Mouse (Mus musculus): ENCODE measurements around the gene Mpzl1.
A peak's percentile ranks its signal among the peaks of the same experiment; 100 is the strongest.

Mpzl1 gene

DNA sequence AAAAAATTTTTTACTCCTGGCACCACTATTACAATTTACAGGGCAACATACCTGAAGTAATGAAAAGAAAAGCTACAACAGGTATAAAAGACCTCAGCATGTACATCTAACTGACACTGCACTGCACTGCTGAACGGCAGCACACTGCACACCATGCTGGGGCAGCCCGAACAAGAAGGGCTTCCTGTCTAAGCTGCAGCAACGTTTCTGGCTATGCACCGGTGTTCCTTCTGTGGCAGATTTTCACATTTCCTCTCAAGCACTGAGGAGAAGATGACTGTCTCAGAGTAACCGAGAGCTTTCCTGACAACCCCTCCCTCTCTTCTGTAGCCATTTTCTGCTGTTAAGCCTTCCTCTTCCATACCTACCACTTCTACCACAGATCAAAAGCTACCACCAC, 21.6 kb downstream of the Mpzl1 start:
- DNase-seq: no peak

DNA sequence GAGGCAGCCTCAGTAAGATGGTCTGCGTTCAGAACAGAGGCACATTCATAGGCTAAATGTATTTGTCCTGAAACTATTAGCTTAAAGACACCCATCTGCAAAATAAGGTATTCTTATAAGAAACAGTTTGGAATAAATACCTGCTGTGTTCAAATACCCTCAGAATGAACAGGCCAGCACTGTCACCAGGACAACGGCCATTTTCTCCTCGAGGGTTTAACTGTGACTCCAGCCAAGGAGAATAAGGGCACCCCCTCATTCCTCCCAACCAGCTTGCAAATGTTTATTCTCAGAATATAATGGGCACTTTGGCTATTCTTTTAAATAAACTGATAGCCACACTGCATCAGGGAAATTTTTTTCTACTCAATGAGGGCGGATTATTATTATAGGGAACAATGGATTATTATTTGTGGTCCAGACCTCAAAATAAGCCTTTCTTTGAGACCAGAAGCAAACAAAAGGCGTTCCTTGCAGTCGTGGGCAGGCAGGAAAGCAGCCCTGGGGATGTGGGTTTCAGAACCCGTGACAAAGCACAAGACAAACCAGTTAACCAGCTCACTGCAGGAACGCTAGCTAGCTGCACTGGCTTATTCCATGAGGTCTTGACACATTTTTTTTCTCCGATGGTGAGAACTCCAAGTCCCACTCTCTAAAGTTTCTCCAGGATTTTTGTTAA, 23.9 kb downstream of the Mpzl1 start:
- peak; percentile 56 for DNase-seq

DNA sequence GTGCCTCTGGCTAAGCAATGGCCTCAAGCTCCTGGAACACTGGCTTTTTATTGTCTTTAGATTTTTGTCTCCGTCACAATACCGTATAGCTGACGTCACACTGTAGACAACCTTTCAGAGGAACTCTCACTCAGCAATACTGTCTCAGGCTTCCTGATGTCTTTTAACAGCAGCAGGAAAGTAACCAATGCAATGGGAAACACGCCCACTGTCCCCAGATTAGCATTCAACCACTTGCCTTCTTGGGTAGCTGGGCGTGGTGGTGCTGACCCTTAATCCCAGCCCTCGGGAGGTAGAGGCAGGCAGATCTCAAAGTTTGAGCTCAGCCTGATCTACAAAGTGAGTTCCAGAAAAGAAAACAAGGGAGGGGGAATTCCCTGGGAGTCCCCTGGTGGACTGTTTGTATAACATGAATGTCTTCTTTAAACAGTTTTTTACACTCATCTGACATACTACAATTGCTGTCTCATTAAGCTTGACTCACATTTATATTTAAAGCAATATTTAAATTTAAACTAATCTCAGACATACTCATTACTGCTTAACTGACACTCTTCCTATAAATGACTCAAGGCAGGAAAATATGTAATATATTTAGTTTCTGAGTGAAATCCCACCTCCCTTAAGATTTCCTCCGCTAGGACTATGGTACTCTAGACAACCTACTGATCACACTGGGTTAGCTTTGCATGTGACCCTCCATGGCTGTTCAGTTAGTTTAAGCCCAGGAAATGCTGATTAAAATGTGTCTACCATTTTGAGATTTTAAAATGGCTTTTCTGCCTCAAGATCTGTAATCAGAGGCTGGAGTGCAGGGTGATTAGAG, 24.6 kb downstream of the Mpzl1 start:
- DNase-seq: no peak

- DNase-seq: no peak
Observed at GRCm38 (mm10) chr1:165608904-165609303, 25.4 kb downstream of the Mpzl1 start.

GRCm38 (mm10) chr1:165605774-165606173, 28.6 kb downstream of the Mpzl1 start:
- DNase-seq: no peak

DNA sequence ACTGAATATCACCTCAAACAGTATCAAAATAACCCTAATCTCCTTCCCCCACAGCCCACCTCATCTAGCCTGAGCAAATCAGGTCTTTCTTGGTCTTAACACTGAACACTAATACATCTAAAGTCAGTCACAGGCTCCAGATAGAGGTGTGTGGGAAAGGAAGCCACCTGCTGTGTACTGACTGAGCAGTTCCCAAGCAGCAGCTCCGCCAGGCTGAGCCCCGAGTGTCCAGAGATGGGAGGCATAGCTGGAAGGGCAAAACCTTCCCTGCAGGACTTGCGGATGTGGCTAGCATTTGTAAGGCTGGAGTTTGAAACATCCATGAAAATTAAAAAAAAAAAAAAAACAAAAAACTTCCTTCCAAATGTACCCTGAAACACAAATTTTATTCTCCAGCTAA, 29.2 kb downstream of the Mpzl1 start:
- DNase-seq: no peak

DNA sequence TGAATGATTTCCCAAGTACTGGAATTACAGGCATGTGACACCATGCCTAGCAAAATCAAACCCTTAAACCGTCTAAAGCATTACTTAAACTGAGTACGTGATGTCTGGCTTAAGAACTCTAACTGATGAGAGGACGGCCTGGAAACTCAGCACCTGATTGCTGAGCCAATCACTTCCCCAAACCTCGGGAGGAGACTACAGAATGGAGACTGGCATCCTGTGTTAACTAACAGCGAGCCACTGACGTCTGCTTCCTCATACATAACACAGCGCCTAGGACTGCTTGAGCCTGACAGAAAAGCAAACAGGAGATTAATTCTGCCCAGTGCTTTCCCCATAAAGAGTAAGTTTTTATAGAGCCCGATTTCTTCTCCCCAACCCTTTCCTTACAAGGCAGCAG, 30.1 kb downstream of the Mpzl1 start:
- no peak for DNase-seq

GRCm38 (mm10) chr1:165603218-165603617, 31.1 kb downstream of the Mpzl1 start:
- no peak for DNase-seq

DNA sequence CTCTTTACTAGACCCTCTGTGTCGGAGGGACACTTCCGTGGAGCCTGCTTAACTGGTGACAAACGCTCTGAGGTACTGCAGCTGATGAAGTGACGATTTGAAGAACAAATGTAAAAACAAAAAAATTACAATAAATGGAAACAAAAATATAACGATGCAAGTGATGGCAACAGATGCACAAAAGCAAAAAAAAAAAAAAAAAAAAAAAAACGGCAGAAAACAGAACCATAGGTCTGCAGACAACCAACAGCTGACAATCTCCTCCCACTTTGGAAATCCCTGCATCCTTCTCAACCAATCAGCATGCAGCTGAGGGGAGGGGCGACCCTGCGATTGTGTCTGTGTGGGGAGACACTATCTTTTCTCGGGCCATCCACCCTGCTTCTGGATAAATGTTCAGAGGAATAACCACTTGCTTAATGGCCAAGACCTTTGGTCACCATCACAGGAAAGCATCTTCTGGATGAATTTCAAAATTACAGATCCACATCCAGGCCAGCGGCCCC, 32.5 kb downstream of the Mpzl1 start:
- DNase-seq: no peak

GRCm38 (mm10) chr1:165594699-165595421, 39.5 kb downstream of the Mpzl1 start:
- no peak for DNase-seq

- no peak for DNase-seq
Observed at GRCm38 (mm10) chr1:165592295-165593082, 41.8 kb downstream of the Mpzl1 start.

- no peak for DNase-seq
Observed at GRCm38 (mm10) chr1:165590760-165591159, 43.6 kb downstream of the Mpzl1 start.

- DNase-seq: no peak
Observed at GRCm38 (mm10) chr1:165589280-165590048, 44.9 kb downstream of the Mpzl1 start.

GRCm38 (mm10) chr1:165587845-165588244, 46.5 kb downstream of the Mpzl1 start:
- DNase-seq: no peak

DNA sequence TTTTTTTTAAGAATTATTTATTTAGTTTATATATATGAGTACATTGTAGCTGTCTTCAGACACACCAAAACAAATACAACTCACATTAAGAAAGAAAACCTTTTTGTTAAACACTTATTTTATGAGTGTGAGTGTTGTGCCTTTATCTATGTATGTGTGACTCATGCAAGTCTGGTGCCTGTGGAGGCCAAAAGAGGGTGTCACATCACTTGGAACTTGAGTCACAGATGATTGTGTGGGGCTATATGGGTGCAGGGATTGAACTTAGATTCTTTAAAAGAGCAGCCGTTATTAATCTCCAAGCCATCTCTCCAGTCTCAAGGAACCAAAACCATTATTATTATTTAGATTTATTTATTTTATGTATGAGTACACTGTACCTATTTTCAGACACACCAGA, 48.0 kb downstream of the Mpzl1 start:
- no peak for DNase-seq

- no peak for DNase-seq
Observed at GRCm38 (mm10) chr1:165585389-165586104, 48.8 kb downstream of the Mpzl1 start.

GRCm38 (mm10) chr1:165583529-165584184, 50.7 kb downstream of the Mpzl1 start:
- peak; percentile 89 for DNase-seq

DNA sequence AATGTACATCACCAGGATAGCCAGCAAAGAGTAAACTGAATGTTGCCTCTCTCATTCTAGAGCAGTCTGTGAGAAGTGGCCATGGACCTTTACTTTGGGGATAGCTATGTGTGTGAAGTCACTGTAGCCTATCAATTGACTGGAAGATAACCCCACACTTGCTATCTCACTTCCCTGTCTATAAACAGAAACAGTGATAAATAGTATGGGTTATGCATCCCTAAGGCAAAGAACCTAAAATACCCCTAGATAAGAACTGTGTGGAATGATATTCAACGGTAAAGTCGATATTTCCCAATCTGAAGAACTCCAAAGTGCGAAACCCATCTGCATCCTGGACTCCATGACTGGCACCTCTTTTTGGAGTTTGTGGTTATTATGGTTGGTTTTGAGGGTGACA, 53.1 kb downstream of the Mpzl1 start:
- DNase-seq: no peak

- DNase-seq: no peak
Observed at GRCm38 (mm10) chr1:165579332-165579731, 55.0 kb downstream of the Mpzl1 start.

- no peak for DNase-seq
Observed at GRCm38 (mm10) chr1:165576459-165577112, 57.8 kb downstream of the Mpzl1 start.
